In the genomic region with DNA sequence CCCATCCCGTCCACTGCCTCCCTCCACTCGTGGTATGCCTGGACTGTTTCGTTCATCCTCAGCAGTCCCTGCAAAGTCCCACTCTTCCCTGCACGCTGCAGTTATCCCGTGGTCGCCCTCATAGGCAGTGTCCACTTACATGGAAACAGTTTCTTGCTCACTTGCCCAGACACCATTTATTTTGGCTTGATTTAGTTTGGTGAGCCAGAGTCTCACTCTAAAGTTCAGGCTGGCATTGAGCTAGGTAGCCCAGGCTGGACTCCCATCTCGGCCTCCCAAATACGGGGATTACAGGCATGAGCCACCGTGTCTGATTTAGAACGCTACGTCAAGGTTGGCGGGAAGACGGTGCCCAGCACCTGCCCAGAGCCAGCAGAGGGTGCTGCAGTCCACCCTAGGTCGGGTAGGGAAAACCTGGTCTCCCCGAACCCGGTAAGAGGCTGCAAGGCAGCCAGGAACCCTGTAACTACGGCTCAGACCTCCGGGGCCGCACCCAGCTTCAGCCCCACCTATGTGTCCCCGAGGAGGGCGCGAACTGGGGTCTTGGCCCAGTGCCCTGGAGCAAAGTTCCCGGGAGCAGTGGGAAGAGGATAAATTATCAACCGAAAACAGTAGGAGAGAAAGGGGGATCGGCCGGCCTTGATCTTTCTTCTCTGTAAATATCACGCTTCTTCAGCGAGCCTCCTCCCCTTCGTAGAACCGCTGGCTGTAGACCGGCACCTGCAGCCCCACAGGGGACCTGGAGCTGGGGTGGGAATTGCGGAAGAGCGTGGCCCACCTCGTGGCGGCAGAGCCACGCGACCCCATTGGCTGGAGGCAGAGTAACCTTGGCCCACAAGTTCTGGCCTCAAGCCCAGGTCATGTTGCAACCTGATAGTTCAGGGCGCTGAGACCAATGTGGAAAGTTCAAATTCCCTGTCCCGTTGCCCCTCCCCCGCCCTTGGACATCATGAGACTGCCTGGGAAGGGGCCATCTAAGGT, we compare ENCODE assay signal across 8 mouse cellular contexts. TPM values are rescaled to one million over a fixed set of nuclear protein-coding genes. Genes with fewer than 3 reads are reported as not detected.
DNase-seq lines count a peak whose midpoint lies in the region; ATAC-seq and TF ChIP-seq lines count a peak whose summit lies in the region.

No protein-coding gene starts in this region.

- 11% methylated on average over 40 of the region's 40 CpGs for WGBS in forebrain, embryonic 10.5 days
- 10% methylated on average over 40 of the region's 40 CpGs for WGBS in heart, postnatal 0 days

- TF ChIP-seq RAD21 in CH12.LX (IDR thresholded peaks at IDR 0.05; ENCODE audit: low read depth, low read length) = peak; percentile 11

- no peak overlapping the region for H3K4me2 ChIP-seq in CH12.LX (ENCODE audit: insufficient read depth, low read depth, poor library complexity, severe bottlenecking)
- H3K4me2 ChIP-seq in heart, postnatal 0 days (ENCODE audit: low read depth, low read length) = peak overlapping the region; percentile 83

- dilution Hi-C loops in CH12.LX (cut with MboI; ENCODE audit: extremely low pct_ligation_motif_present, extremely low pct_unique_long_range_greater_than_20kb, low sequenced_read_pairs) = no loop called here

- no peak overlapping the region for H3K27ac ChIP-seq in CH12.LX (ENCODE audit: insufficient read depth, low read depth)
- peak overlapping the region; percentile 68; the same call in 1 of the 2 replicates for H3K27ac ChIP-seq in forebrain, embryonic 10.5 days
- peak overlapping the region; percentile 28 for H3K27ac ChIP-seq in heart, postnatal 0 days (ENCODE audit: low read depth)

- peaks cover 83% of the 10 kb centered on the region for H3K27me3 ChIP-seq in CH12.LX (replicated peaks)
- H3K27me3 ChIP-seq in forebrain, embryonic 10.5 days (ENCODE audit: poor library complexity, severe bottlenecking) = peaks cover 75% of the 10 kb centered on the region
- H3K27me3 ChIP-seq in heart, postnatal 0 days (ENCODE audit: control insufficient read depth, insufficient read depth, low read length) = peaks cover 39% of the 10 kb centered on the region

- peak; percentile 70 for ATAC-seq in heart, postnatal 0 days (ENCODE audit: insufficient read depth, low read depth)

- H3K9me3 ChIP-seq in CH12.LX (replicated peaks; ENCODE audit: low read length) = peaks cover 20% of the 10 kb centered on the region
- H3K9me3 ChIP-seq in forebrain, embryonic 10.5 days = no peaks in the 10 kb centered on the region
- H3K9me3 ChIP-seq in heart, postnatal 0 days (replicated peaks; ENCODE audit: control insufficient read depth, low read length) = no peaks in the 10 kb centered on the region

- DNase-seq in CH12.LX (ENCODE audit: extremely low read depth) = no peak
- DNase-seq in adrenal gland, postnatal 4 days (ENCODE audit: low spot score in 2 of 2) = peak; percentile 44 to 66
- peak; percentile 61 for DNase-seq in forebrain, embryonic 10.5 days (ENCODE audit: extremely low spot score, low spot score)
- peak; percentile 59 for DNase-seq in heart, postnatal 0 days (ENCODE audit: low spot score)
- peak; percentile 88 for DNase-seq in kidney, postnatal 10 days
- peak; percentile 71 for DNase-seq in lung, postnatal 10 days
- peak; percentile 24 for DNase-seq in ovary, postnatal 10 days (ENCODE audit: low spot score)
- DNase-seq in thymus, postnatal 36 days = peak; percentile 36 to 42

- H3K9ac ChIP-seq in CH12.LX (ENCODE audit: insufficient read depth, low read depth) = no peak overlapping the region
- 0 out of 2 replicates have a peak overlapping the region, but pooled peaks have one; percentile 38 for H3K9ac ChIP-seq in heart, postnatal 0 days (replicated peaks; ENCODE audit: low read depth, low read length)

- no peak overlapping the region for H3K4me3 ChIP-seq in CH12.LX (replicated peaks in 1 of 3; ENCODE audit: low read depth in 2 of 3, low read length in 2 of 3, poor library complexity in 1 of 3)
- H3K4me3 ChIP-seq in forebrain, embryonic 10.5 days = peak overlapping the region; percentile 59
- H3K4me3 ChIP-seq in heart, postnatal 0 days (ENCODE audit: low read depth, low read length) = peak overlapping the region; percentile 58

- in situ Hi-C loops in CH12.LX (cut with MboI; ENCODE audit: low pct_ligation_motif_present, low pct_unique_long_range_greater_than_20kb, low sequenced_read_pairs) = loop anchor here (25.0 kb wide), 1 partner anchor 196 kb away; the partner anchor contains the start of genes Cldn13 and Tmem270

- no peak for TF ChIP-seq EP300 in CH12.LX (IDR thresholded peaks at IDR 0.05; ENCODE audit: low read length)
- TF ChIP-seq EP300 in heart, postnatal 0 days (IDR thresholded peaks at IDR 0.05; ENCODE audit: low read depth) = peak; percentile 34; the same call in 1 of the 2 replicates

- no peaks in the 10 kb centered on the region for H3K79me2 ChIP-seq in CH12.LX (replicated peaks; ENCODE audit: control insufficient read depth, extremely low read depth, insufficient read depth, poor library complexity, severe bottlenecking)

- peak in 1 of 2 experiments; percentile 46; a peak in 2 of 4 replicates for TF ChIP-seq CTCF in CH12.LX (conservative IDR thresholded peaks at IDR 0.05 in 1 of 2, IDR thresholded peaks at IDR 0.05 in 1 of 2; ENCODE audit: low read depth in 2 of 2, low read length in 2 of 2)
- TF ChIP-seq CTCF in heart, postnatal 0 days (IDR thresholded peaks at IDR 0.05; ENCODE audit: low read depth) = peak; percentile 57

- no peaks in the 10 kb centered on the region for H3K4me1 ChIP-seq in CH12.LX (ENCODE audit: control insufficient read depth in 1 of 2, insufficient read depth in 2 of 2)
- H3K4me1 ChIP-seq in forebrain, embryonic 10.5 days = peaks cover 23% of the 10 kb centered on the region
- peaks cover 5% of the 10 kb centered on the region; the same call in 1 of the 2 replicates for H3K4me1 ChIP-seq in heart, postnatal 0 days (ENCODE audit: control insufficient read depth, insufficient read depth)

- TF ChIP-seq POLR2A in CH12.LX (IDR thresholded peaks at IDR 0.05; ENCODE audit: low read depth, low read length) = no peak

- no peaks in the 10 kb centered on the region for H3K36me3 ChIP-seq in CH12.LX (replicated peaks in 1 of 2; ENCODE audit: control insufficient read depth in 1 of 2, insufficient read depth in 1 of 2, low read length in 1 of 2)
- no peaks in the 10 kb centered on the region for H3K36me3 ChIP-seq in forebrain, embryonic 10.5 days (replicated peaks)
- no peaks in the 10 kb centered on the region for H3K36me3 ChIP-seq in heart, postnatal 0 days (replicated peaks; ENCODE audit: control insufficient read depth, insufficient read depth, low read length)

TF ChIP-seq in CH12.LX, 34 proteins besides CTCF, POLR2A, EP300 and RAD21 (continues in another document):
- TF ChIP-seq RCOR1 (conservative IDR thresholded peaks at IDR 0.05; ENCODE audit: low read depth, low read length) = no peak
- TF ChIP-seq CHD1 (IDR thresholded peaks at IDR 0.05; ENCODE audit: low read depth, low read length) = no peak
- TF ChIP-seq SMC3 (IDR thresholded peaks at IDR 0.05; ENCODE audit: low read depth, low read length) = peak; percentile 13; the same call in 1 of the 2 replicates
- no peak for TF ChIP-seq UBTF (IDR thresholded peaks at IDR 0.05; ENCODE audit: low read depth, low read length)
- TF ChIP-seq NELFE (IDR thresholded peaks at IDR 0.05; ENCODE audit: low read depth, low read length) = no peak
- TF ChIP-seq KAT2A (IDR thresholded peaks at IDR 0.05; ENCODE audit: insufficient replicate concordance, low read length) = no peak

RNA-seq across cellular contexts. Expression of gene Mlxipl, which starts 18.1 kb away (rescaled TPM):
- total RNA-seq in CH12.LX (2012; rRNA removed) (not detected in 2 replicates), CH12.LX (2014; rRNA removed) (not detected in 2 replicates)
- polyA plus RNA-seq in CH12.LX (2012; ENCODE audit: insufficient read length, low read depth) = not detected in 2 replicates
- total RNA-seq in adrenal gland, postnatal 4 days (2021) = 10 to 100 TPM; 37.8 to 38.7 TPM
- polyA plus RNA-seq in forebrain, embryonic 10.5 days (2016; fragmentation: Nextera tagmentation; extraction: Ambion mirVana) = 4.0 and 4.1 TPM in 2 replicates
- total RNA-seq in heart, postnatal 0 days (2014; rRNA removed; ENCODE audit: low replicate concordance) = 1.2 and 16.0 TPM in 2 replicates
- polyA plus RNA-seq in heart, postnatal 0 days (2015; fragmentation: Nextera tagmentation; extraction: Ambion mirVana) = 3.4 and 5.3 TPM in 2 replicates

RNA-seq across cellular contexts. Expression of gene Vps37d, which starts 29.7 kb away (rescaled TPM):
- total RNA-seq in CH12.LX (2012; rRNA removed) (0.64 and 0.80 TPM in 2 replicates), CH12.LX (2014; rRNA removed) (0.20 and 0.56 TPM in 2 replicates)
- polyA plus RNA-seq in CH12.LX (2012; ENCODE audit: insufficient read length, low read depth) = 0.40 TPM in 1 of 2 replicates, not detected in the other
- total RNA-seq in adrenal gland, postnatal 4 days (2021) = 10 to 100 TPM; 10.1 to 12.3 TPM
- 6.6 and 7.7 TPM in 2 replicates for polyA plus RNA-seq in forebrain, embryonic 10.5 days (2016; fragmentation: Nextera tagmentation; extraction: Ambion mirVana)
- total RNA-seq in heart, postnatal 0 days (2014; rRNA removed; ENCODE audit: low replicate concordance) = 3.7 and 5.6 TPM in 2 replicates
- 1.0 and 1.1 TPM in 2 replicates for polyA plus RNA-seq in heart, postnatal 0 days (2015; fragmentation: Nextera tagmentation; extraction: Ambion mirVana)

RNA-seq across cellular contexts. Expression of gene Tbl2, which starts 41.6 kb away (rescaled TPM):
- total RNA-seq in CH12.LX (2012; rRNA removed) (26.3 and 31.9 TPM in 2 replicates), CH12.LX (2014; rRNA removed) (20.0 and 21.7 TPM in 2 replicates)
- polyA plus RNA-seq in CH12.LX (2012; ENCODE audit: insufficient read length, low read depth) = 24.8 and 25.2 TPM in 2 replicates
- total RNA-seq in adrenal gland, postnatal 4 days (2021) = 10 to 100 TPM; 22.3 to 26.7 TPM
- 23.8 and 25.0 TPM in 2 replicates for polyA plus RNA-seq in forebrain, embryonic 10.5 days (2016; fragmentation: Nextera tagmentation; extraction: Ambion mirVana)
- total RNA-seq in heart, postnatal 0 days (2014; rRNA removed; ENCODE audit: low replicate concordance) = 30.0 and 66.2 TPM in 2 replicates
- 10.4 and 11.3 TPM in 2 replicates for polyA plus RNA-seq in heart, postnatal 0 days (2015; fragmentation: Nextera tagmentation; extraction: Ambion mirVana)

RNA-seq across cellular contexts. Expression of gene Bud23, which starts 43.1 kb away (rescaled TPM):
- 62.1 and 70.0 TPM in 2 replicates for total RNA-seq in CH12.LX (2012; rRNA removed)
- 60.7 and 79.1 TPM in 2 replicates for total RNA-seq in CH12.LX (2014; rRNA removed)
- 118 and 141 TPM in 2 replicates for polyA plus RNA-seq in CH12.LX (2012; ENCODE audit: insufficient read length, low read depth)
- 10 to 100 TPM; 49.7 to 50.1 TPM for total RNA-seq in adrenal gland, postnatal 4 days (2021)
- 172 and 176 TPM in 2 replicates for polyA plus RNA-seq in forebrain, embryonic 10.5 days (2016; fragmentation: Nextera tagmentation; extraction: Ambion mirVana)
- total RNA-seq in heart, postnatal 0 days (2014; rRNA removed; ENCODE audit: low replicate concordance) = 34.2 and 49.6 TPM in 2 replicates
- 33.7 and 38.2 TPM in 2 replicates for polyA plus RNA-seq in heart, postnatal 0 days (2015; fragmentation: Nextera tagmentation; extraction: Ambion mirVana)

RNA-seq across cellular contexts. Expression of gene Dnajc30, which starts 43.8 kb away (rescaled TPM):
- total RNA-seq in CH12.LX (2012; rRNA removed) (7.2 and 7.5 TPM in 2 replicates), CH12.LX (2014; rRNA removed) (4.1 and 4.9 TPM in 2 replicates)
- polyA plus RNA-seq in CH12.LX (2012; ENCODE audit: insufficient read length, low read depth) = 9.2 and 9.6 TPM in 2 replicates
- total RNA-seq in adrenal gland, postnatal 4 days (2021) = 10 to 100 TPM; 27.9 to 28.8 TPM
- 25.0 and 26.1 TPM in 2 replicates for polyA plus RNA-seq in forebrain, embryonic 10.5 days (2016; fragmentation: Nextera tagmentation; extraction: Ambion mirVana)
- total RNA-seq in heart, postnatal 0 days (2014; rRNA removed; ENCODE audit: low replicate concordance) = 7.7 and 19.7 TPM in 2 replicates
- polyA plus RNA-seq in heart, postnatal 0 days (2015; fragmentation: Nextera tagmentation; extraction: Ambion mirVana) = 33.6 and 34.1 TPM in 2 replicates

Comparison
In these comparisons a context has a peak if more than half of its experiments do, and no peak if none do; other contexts are left out.
1. H3K4me3 ChIP-seq: peak in forebrain, embryonic 10.5 days (single experiment) and heart, postnatal 0 days (single experiment); none in CH12.LX (0 of 3).